Mouse (Mus musculus) gonadal fat pad, adult 2 months (tissue): ENCODE measurements around the gene Gins3. TPM values are rescaled to one million over a fixed set of nuclear protein-coding genes. Genes with fewer than 3 reads are reported as not detected.
"Not testable (repeated sequence)": the region's sequence is repeated elsewhere in the genome, so short reads cannot be mapped to it uniquely, and the experiment has no call there.

ENCODE experiments used
- DNase-seq: peaks from one replicate; pipeline ENCODE4 v3.0.0-alpha.2; 2012; ENCODE audit warnings: low read depth
- polyA plus RNA-seq: library from polyadenylated mRNA; depleted of rRNA; stranded (reverse); fragments of >200 nt; gene quantifications from 2 replicates; pipeline ENCODE4 v1.2.3, GENCODE M21; 2012

Gins3 gene
- polyA plus RNA-seq, 1 experiment = 2.5 TPM

DNA sequence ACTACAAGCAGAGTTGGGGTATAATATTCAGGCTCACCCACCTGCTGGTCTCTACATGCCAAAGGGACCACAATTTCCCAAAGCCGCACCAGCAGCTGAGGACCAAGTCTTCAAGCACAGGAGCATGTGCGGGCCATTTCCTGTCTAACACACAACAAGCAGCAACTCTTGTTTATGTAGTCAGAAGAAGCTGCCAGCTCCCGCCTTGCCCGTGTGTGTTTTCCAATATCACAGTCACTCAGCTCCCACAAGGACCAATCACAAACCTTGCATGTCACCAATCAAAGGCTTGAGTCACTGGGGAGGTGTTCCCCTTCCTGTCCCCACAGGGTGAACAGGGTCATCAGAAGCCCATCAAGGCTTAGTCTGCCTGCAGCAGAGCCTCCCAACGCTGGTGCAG, 20.1 kb downstream of the Gins3 start:
- DNase-seq = no peak

DNA sequence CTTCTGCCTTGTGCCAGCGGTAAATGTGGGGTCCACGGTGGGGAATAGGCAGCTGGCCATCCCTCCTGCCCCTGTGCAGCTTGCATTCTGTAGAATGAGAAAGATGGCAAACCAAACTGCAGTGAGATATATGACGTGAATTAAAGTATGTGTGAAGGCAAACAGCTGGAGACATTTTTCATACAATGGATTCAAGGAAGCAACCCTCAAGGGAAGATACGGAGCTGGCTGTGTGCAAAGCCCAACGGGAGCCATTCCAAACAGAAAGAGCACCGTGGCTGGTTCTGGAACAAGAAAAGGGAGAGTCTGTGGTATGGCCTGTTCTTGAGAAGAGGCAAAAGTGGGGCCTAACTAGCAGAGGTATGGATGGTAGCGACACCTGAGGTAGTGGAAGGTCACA, 22.6 kb downstream of the Gins3 start:
- DNase-seq = no peak

DNA sequence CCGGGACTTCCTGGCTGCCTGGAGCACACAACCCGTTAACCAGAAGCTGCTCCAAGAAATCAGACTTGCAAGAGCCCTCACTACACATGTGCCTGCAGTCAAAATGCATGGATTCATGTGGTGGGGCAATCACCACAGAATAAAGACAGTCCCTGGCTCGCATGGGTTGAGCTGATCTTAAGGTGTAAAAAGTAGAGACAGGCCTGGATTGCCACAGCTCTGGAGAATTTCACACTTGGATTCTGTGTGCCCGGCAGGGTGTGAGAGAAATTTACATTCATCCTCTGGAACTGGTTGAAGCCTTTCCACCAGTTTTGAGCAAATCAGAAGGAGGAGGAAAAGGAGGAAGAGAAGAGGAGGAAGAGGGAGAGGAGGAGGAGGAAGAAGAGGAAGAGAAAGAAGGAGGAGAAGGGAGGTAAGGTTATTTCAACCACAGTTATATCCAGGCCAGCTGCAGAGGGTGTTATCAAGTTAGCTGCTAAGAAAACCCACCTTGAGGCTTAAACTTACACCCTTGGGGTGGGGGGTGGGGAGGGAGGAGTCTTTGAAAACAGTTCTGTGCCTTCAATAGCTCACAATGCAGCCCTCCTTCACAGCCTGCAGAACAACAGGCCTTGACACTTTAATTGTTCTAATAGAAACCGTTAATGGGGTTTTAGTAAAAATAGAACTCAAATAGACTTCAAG, 23.2 kb downstream of the Gins3 start:
- DNase-seq = no peak

DNA sequence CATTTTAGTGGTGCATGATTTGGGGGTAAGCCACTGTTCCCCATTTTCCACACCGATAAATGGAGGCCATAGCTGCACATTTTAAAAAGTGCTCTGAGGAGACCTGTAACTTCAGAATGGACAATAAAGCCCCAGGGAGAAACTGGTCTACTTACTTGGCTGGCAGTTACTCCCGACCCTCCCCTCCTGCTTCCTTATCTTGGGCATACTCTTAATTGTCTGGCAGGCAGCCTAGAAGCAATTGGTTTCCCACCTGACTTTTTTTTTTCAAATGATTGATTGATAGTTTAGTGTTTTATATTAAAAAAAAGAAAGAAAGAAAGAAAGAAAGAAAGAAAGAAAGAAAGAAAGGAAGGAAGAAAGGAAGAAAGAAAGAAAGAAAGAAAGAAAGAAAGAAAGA, 24.3 kb downstream of the Gins3 start:
- DNase-seq = no peak

DNA sequence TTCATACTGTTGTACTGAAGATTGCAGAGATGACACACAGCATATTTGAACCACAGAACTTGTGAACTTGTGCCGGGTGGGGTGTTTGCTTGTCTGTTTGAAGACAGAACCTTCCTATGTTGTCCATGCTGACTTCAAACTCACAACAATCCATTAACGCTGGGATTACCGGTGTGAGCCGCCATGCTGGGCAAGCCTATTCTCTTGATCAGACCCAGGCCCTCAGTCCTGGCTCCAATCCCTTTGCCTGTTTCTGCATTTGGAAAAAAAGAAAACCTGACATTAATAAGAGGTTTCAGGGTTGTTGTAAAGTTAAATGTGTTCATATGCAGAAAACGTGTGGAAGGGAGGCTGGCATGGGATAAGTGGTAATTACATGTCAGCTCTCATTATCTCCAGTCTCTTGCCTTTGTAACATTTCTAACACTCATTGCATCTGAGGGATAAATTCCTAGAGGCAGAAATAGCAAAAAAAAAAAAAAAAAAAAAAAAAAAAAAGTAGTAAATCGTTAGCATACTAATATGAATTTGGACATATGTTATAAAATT, 27.2 kb downstream of the Gins3 start:
- DNase-seq = no peak

DNA sequence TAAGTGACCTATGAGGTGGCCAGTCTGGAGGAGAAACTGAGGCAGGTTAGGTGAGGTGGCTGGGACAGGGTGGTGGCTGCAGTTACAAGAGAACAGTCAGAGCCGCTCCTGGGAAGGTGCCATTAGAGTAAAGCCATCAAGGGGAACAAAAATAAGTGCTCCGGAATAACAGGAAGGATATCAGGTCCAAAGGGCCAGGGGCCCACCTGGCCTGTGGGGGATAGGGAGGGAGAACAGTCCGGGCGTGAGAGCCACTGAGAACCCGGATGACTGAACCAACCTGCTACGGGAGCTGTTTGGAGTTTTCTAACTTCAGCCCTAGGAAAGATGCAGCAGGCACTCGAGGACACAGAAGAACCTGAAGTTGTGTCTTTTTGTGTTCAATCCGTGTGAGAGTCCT, 27.8 kb downstream of the Gins3 start:
- DNase-seq = no peak

DNA sequence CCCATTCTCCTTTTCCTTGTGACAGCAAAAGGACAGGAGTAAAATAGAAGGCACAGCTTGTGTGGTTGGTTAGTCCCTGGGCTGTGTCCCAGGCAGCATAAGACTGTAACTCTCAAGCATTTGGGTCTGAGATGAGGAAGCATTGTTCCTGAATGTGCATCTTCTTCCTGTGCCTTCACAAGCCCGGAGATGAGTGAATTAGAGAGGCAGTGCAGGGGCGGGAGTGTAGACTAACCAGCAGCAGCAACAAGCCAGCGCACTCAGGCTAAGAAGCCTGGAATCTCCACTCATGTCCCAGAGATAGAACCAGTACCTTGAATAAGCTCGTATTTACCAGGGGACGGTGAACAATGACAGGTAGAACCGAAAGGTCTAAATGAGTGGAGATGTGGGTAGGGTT, 28.3 kb downstream of the Gins3 start:
- no peak for DNase-seq

DNA sequence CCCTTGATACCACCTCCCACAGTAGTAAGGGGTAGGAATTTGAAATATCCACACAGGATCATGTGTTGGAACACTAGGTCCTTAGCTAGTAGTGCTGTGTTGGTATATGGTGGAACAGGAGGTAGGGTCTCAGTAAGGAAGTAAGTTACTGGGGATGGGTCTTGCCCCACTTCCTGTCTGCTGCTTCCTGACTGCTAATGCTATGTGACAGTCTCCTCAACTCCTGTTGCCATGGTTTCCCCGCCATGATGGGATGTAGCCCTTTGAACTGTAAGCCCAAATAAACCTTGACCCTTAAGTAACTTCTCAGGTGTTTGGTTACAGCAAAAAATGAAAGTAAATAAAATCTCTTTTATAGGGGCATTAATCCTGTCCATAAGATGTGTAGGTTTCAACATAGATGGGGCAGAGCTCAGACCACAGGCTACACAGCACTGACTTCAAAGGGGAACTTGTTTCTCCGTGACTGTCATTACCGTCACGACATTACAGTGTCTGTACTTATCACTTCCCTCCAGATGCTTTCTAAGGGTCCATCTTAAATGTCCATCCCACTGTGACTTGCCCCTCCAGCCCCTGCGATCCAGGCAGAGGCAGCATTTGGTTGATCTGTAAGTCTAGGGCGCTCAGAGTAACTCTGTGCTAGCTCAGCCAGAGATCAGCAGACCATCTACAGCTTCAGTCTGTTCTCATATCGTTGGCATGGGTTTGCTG, 29.8 kb downstream of the Gins3 start:
- DNase-seq = no peak

DNA sequence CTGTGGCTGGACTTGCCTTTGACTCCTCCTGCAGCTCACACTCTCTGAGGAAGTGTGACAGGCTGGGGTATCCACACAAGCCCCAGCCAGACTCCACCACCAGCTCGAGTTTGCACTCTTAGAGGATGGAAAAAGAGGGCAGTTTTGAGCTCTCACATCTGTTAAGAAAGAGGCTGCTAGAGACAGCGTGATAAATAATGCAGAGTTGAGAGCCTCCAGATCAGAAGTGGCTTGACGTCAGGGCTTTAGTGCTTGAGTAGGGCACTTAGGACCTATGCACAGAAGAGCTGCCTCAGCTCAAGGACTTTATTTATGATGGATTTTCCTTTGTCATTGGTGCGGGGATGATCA, 30.3 kb downstream of the Gins3 start:
- DNase-seq = no peak

DNA sequence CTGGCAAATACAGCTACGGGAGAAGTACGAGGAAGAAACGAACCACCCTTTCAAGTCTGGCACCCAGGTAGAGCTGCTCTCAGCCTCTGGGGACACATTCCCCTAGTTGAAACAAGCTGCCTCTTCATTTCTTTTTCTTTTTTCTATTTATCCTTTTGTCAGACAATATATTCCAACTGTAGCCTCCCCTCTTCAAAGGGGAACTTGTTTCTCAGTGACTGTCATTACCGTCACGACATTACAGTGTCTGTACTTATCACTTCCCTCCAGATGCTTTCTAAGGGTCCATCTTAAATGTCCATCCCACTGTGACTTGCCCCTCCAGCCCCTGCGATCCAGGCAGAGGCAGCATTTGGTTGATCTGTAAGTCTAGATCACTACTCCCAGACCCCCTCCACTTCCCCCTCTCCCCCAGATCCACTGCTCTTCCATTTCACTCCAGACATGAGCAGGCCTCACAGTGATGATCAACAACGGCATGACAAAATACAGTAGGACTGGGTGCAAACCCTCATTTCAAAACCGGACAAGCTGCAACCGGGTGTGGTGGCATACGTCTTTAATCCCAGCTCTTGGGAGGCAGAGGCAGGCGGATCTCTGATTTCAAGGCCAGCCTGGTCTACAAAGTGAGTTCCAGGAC, 32.7 kb downstream of the Gins3 start:
- not testable (repeated sequence) for DNase-seq

DNA sequence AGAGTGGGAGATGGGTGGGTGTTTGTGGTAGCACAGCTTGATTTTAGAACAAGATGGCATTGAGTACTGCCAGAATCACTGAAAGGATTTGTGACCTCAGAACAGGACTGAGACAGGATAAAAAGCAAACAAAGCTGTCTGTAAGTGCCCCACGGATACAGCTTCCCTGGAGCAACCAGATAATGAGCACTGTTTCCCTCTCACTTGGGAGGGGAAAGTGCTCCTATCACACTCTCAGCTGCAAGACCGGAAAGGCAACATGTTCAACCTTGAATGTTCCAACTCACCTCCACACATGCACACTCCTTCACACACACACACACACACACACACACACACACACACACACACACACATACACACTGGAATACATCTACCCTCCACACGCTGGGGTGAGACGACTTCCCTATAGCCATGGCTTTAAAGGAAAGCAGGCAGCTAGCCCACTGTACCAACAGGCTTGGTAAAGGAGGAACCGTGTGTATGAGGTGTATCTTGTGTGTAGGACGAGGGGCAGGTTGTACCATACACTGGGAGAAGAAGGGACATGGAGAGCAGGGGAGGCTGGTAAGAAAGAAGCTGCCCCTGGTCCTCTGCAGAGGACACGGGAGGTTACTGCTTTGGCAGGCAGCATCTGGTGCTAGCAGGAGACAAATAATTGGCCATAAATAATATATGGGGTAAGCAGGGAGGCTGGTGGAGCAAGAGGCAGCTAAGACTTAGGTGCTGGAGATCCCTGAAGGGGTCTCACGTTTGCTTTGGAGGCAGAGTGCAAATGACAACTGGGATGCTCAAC, 35.1 kb downstream of the Gins3 start:
- no peak for DNase-seq

DNA sequence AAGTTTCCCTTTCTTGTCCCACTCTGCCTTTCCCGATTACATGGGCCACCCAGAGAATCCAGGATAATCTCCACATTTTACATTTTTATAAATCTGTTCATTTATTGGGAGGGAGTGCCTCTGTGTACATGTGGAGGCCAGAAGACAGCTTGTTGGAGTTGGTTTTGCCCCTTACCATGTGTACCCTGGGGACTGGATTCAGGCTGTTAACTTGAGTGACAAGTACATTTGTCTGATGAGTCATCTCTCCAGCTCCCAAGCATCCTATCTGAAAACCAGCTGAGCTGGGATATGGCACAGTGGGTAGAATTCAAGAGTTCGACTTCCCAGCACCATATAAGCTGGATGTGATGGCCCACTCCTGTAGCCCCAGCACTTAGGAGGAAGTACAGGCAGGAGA, 36.7 kb downstream of the Gins3 start:
- no peak for DNase-seq

DNA sequence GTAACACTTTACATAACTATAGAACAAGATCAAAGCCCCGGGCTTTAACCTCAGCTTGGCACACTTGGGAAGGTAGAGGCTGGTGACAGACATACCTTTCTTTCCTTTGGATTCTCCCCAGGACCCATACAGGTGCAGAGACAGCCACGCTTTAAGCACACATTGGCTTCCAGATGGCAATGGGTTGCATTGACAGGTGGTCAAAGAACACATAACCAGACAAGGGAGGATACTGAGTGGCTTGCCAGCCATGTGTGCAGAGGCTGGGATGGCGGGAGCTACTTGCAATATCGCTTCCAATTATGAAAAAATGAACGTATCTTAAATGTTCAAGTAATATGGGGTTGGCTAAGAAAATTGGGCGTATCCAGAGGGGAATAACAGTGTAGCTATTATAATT, 38.6 kb downstream of the Gins3 start:
- no peak for DNase-seq

DNA sequence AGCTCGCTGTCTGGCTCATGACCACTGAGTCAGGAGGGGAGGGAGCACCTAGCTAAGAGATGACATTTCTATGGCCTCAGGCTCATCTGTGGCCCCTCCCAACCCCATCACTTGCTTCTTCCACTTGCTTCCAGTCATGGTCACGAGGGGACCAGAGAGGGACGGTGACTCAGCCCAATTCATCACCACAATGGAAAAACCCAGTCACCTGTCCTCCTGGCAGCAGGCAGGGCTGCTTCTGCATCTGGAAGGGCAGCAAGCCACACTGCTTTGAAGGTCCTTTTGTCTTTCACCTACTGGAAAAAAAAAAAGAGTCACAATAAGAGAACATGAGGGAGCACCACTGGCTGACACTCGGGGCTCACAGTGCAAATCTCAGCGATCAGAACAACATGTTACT, 39.6 kb downstream of the Gins3 start:
- DNase-seq = no peak

DNA sequence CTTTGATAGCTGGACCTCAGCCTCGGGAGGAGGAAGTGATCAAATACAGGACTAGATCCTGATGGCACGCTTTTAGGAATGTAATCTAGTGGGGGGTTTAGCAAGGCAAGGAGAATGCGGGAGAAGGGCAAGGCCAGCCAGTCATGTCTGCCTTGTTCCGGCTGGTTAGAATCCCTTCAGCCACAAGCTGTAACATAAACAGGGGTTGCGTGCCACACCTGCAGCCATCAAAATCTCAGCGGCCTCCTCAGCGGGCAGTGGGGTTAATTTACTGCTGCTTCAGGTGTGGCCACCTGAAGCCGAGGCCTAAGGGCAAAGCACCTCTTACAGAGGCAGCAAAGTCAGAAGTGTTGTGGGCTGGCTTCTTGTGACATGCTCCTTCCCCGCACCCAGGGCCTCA, 43.4 kb downstream of the Gins3 start, which contains the start of gene Ndrg4:
Gene Ndrg4 (plus strand): TSS at position 350 of the 400 bp plus-strand sequence.
- DNase-seq = no peak

DNA sequence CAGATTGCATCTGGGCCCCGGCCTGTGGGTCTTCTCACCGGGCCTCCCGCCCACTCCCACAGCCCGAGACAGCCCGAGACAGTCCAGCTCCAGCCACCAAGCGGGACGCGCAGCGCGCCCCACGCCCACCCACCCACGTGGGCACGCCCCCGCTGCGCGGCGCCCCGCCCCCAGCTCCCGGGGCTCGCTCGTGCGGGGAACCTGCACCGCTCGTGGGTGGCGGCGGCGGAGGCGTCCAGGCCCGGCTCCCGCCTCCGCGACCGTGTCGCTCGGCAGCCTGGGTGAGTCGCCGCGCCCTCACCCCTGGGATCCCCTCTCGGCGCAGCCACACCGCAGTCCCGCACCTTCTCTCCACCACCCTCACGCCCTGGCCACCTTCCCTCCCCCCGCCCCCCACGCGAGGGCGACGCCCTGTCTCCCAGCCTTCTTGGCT, 44.4 kb downstream of the Gins3 start:
- DNase-seq = no peak

DNA sequence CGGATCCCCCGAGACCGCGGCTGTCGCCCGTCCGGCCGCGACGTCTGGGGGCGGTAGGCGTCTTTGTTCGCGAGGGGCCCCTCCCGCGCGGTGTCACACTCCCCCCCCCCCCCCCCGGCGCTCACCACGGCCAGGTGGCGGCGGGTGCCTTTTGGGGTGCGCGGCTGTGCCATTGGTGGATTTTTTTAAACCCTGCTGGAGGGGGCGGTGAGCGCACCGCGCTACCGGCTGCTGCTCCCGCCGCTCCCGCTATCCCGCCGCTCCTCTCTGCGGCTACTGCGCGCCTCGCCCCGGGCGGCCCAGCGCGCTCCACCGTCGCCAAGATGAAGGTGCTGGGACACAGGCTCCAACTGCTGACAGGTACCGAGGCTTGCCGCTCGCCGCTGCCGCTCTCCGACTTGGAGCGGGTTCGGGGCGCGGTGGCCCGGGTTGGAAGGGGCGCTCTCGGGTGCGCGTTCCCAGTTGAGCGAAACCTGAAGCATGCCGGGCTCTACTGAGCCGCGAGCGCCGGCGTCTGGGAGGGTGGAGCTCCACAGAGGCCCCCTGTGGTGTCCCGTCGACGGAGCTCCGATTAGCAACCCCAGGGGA, 44.9 kb downstream of the Gins3 start:
- no peak for DNase-seq

DNA sequence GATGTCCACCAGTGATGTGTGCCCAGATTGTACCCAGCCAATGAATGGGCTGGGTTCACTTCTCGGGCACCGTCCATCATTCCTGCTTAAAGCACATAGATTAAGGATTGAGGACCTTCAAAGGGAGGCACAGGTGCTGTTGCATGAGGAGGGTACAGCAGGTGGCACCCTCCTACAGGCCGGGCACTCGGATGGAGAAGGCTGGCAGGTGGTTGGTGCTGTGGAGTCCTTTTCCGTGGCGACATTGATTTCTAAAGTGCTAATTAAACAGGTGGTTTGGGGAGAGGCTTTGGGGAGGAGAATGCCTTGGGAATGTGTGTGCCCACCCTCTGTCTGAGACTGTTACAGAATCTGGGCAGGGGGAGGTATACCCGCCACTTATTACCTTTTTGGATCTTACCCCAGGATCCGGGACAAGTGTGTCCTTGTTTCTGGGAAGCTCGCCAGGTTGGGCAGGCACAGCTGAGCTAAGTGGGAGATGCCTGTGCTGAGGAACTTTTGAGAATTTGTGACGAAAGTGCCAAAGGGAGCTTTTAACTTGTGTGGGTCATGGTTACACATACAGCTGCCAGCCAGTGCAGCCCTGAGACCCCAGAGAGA, 54.9 kb downstream of the Gins3 start:
- no peak for DNase-seq

DNA sequence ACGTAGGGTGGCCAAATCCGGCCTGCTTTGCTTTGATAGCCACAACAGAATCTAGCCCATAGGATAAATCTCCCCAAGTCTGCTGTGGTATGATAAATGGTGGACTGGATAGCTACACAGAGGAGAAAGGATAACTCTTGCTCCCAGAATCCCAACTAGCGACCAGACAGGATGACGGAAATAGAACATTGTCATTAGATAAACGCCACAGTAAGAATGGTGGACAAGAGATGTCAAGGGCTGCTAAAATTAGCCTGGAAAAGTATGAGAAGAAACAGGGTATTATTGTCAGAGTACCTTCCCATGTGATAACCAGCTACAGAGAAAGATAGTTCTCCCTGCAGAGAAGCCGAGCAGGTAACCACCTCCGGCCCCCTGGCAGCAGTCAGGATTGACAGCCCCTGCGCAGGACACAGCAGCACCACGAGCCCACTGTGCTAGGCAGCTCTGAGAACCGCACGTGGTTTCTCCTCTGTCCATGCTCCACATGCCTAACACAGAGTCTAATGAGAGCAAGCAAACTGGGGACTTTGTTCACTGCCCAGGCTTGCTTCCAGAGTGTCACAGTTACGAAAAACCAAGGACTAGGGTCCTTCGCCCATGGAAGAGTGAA, 57.8 kb downstream of the Gins3 start:
- DNase-seq = no peak

DNA sequence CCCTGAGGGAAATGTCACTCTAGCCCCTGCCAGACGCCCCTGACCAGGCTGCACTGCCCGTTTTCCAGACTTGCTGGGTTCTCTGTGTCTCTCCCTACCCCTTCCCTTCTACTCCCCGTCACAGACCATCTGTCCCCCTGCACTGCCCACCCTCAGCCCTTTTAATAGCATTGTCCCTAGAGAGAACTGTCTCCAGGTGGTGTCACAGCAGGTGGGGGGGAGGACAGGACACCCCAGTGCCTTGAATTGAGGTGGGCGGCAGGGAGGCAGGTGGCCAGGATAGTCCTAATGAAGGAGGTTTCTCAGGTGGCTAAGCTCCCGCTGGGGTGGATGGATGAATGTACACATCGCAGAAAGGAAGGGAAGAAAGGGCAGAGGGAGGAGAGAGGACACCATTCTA, 61.4 kb downstream of the Gins3 start:
- no peak for DNase-seq
